Mouse (Mus musculus): ENCODE results near the gene Abcg1. TPM values are rescaled to one million over a fixed set of nuclear protein-coding genes. Genes with fewer than 3 reads are reported as not detected.
A peak's percentile ranks its signal among the peaks of the same experiment; 100 is the strongest.

Abcg1 gene
- 11.7 and 21.9 TPM in 2 replicates for total RNA-seq (2021)
- long read RNA-seq, experiment 1, full-length matches to known transcripts, result 2 of 4 reads
- long read RNA-seq, experiment 1, partial matches to known transcripts, result 1 of 4 reads
- long read RNA-seq, experiment 1, other reads (novel, unspliced or antisense), result 1 of 4 reads
- long read RNA-seq, experiment 2, full-length matches to known transcripts, result 1 of 4 reads
- long read RNA-seq, experiment 2, partial matches to known transcripts, result 1 of 4 reads
- long read RNA-seq, experiment 2, other reads (novel, unspliced or antisense), result 2 of 4 reads

DNA sequence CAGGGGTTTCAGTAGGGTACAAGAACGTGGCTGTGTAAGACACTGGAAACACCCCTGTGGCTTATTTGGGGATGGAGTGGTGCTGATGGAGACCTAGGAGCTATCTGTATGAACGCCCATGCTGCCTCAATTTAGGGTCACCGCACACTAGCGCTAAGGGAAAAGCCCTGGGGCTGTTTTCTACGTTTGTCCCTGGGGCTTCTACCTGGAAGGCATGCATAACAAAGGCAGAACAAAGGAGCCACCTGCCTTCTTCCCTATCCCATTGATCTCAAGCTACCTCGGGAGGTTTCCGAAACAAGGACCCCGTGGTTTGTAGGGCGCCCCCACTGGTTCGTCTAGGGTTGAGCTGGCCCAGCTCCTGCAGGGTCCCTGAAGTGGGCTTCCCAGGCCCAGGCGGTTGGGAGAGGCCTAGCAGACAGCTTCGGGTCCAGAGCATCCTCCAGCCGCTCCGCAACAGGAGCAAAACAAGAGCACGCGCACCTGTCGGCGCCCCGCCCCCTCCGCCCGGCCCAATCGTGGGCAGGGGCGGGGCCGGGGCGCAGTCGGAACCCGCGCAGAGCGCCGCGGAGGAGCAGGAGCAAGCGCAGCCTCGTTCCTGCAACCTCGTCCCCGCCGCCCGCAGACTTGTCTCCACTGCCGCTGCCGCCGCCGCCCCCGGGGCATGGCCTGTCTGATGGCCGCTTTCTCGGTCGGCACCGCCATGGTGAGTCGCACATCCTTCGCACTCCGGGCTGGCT is at the start of gene Abcg1:
TSS of gene Abcg1 (plus strand) at position 525 of the 740 bp plus-strand sequence.
- DNase-seq, result peak; percentile 69

DNA sequence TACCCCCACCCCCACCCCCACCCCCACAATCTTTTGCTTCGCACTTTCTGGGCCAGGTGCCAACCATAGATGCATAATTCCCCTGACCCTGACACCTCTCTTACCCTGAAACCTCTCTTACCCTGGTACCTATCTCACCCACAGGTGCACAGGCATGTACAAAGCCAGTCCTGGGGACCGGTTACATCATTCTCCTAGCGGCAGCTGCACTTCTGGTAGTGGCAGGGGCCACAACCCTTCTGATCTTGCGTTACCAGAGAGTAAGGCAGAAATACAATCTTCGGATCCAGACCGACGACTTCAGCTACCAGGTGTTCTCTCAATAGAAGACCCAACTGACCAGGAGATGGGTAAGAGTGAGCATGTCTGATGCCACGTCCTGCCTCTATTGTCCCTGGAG is 49.1 kb upstream of the Abcg1 start:
- no peak for DNase-seq

DNA sequence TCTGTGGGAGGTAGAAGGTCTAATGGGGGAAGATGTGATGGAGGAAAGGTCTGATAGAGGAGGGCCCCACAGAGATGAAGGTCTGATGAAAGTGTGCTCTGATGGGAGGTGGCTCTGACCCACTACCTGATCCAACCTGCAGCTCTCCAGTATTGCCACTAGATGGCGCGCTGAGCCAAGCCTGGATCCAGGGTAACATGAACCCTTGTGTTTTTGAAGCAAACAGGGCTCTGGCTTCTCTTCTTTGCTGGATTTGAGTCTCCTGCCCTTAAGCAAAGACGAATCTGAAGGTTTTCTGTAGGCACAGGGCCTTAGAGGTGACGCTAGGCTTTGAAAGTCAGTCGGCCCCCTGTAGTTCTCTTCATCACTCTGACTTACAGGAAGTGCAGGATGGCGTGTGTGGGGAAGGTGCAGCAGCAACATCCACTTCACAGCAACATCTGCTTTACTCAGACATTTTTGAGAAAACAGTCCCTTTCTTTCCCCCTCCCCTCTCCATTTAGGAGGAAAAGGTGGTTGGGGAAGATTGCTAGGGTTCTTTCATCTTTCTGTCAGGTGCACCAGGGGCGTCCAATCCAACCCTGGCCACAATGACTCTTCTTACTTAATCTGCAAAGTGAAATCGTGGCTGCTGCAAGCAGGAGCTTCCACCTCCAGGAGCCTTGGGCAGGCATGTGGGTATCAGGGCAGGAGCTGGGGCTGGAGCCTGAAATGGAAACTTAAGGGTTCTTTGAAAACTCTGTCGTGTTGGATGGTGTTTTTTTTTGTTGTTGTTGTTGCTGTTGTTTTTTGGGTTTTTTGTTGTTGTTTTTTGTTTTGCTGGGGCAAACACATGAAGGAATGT is 45.7 kb upstream of the Abcg1 start:
- DNase-seq, result peak; percentile 76

DNA sequence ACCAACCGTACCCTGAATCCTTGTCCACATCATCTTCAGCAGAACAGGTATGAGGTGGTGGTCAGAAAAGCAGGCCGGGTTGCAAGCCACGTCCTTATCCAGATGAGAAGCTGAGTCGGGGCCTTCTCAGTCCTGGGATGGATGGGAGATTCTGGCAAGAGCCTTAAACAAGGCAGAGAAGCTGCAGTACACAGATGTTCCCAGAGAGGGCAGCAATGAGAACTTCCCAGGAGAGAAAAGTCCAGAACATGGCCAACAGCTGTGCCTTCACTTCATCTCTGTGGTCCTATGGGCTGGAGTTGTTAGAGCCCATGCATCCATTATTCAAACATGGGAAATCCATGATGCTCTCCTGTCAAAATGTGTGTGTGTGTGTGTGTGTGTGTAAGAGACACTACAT is 39.2 kb upstream of the Abcg1 start:
- DNase-seq, result peak; percentile 63

DNA sequence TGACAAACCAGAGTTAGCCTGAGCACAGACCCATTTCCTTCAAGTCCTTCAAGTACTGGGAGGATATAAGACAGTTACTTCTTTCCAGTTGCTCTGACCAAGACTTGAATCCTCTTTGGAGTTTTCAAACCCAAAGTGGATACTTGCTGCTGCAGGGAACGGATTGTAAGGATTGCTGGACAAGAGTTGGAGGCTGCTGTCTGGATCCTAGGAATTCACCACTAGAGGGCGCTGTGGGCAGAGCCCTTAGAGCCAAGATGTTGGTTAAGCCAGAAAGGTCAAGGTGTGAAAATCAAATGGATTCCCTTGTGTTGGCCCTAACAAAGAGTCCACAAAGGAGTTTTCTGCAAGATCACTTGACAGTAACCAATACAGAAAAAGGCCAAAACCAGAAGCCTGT is 38.0 kb upstream of the Abcg1 start:
- peak; percentile 82 for DNase-seq

DNA sequence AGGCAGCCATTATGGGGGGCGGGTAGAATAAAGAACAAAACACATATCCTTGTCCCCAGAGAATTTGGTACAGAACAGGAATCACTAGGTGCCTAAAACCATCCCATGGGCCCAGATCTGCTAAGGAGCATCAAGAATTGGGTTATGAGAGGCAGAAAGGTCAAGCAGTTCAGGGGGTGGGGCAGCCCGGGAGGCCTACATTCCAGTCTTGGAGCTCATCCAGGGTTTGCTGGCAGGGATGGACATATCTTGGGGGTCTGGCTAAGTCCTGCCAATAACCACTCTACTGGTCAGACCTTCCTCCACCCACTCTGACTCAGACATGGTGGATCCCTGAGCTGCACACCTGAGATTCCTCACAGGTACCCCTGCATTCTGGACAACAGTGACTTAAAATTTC is 37.4 kb upstream of the Abcg1 start:
- peak; percentile 29 for DNase-seq

DNA sequence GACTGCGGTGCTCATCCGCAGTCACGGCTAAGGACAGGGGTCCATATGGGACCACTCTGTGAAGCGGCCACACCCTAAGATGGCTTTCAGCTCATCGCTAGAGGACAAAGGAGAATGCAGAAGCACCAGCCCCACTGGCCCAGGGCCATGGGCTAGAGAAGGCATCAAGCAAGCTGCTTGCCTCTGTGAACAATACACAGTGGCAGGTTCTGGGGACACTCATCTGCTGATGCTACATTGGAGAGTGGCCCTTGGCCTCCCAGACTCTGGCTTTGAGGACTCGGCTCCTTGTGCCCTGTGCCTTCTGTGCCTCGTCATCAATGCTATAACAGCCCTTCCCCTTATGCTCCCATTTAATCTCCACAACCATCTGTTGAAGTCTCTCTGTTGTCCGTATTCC is 36.2 kb upstream of the Abcg1 start:
- no peak for DNase-seq

DNA sequence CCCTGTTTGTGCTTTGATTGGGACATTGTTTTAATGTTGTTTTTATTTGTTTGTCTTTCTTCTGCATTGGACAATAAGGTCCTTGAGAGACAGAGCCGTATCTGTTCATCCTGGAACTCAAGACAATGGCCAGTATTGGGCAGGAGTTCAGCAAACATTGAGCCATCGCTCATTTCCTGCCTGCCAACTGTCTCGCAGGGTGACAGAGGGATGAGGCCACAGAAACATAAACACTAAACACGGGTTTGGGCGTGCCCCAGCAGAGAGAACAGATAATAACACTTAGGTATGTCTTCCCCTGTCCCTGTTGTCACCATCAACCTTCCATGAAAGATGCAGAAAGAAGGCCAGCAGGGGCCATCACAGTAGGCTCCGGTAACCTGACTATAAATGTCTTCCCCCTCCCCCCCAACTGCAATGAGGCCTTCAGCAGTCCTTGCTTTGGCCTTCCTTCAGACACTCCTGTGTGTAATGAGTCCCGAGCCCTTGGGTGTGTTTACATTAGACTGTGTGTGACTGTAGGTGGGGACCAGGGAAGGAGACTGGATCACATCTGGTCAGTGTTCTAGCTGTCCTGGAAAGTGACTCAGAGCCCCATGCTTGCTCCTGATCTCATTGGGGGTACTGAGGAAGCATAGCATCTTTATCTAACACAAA is 33.2 kb upstream of the Abcg1 start:
- peak; percentile 29 for DNase-seq

DNA sequence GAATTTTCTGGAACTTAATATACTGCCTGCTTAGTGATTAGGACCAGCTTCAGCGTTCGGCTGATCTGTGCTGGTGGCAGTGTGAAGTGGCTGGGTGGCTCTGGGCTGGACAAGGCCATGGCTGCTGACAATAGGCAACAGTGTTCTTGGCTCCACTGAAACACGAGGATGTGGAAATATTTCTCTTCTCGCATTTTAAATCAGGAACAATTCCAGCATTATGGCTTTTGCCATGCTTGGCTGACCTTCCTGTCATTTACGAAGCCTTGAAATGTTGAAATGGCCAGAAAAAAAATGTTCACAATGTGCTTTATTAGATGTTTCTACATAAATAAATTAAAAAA is 32.7 kb upstream of the Abcg1 start:
- peak; percentile 61 for DNase-seq

DNA sequence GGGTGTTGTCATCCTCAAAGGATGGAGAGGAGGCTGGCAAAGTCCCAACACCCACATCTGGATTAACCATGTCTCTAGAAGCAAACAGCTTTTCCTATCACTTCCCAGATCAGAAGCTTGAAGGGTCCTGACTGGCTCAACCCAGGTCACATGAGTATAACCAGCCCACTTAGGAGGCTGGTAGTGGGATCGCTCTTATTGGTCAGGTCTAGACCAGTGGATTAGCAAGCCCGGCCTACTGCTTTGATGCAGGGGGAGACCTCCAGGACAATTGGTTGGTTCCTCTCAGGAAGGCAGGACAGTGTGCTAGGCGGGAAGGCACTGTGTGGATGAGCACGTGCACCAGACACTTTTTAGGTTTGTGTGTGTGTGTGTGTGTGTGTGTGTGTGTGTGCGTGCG is 30.5 kb upstream of the Abcg1 start:
- no peak for DNase-seq

DNA sequence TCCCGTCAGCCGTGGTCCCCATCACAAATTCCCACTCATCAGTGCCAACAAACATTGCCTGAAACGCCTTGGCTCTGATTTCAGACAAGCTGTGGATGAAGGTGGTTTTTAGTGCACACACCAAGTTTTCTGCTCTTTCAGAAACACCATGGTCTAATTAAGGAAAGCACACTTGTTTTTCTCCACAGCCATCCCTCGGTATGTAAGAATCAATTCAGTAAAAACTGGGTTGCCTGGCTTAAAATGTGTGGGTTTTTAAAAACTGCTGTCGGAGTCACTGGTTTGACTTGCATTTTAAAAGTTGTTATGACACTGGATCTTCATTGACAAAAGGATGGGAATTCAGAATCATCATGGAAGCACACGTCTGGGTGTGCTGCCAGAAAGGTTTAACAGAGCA is 29.8 kb upstream of the Abcg1 start:
- no peak for DNase-seq

DNA sequence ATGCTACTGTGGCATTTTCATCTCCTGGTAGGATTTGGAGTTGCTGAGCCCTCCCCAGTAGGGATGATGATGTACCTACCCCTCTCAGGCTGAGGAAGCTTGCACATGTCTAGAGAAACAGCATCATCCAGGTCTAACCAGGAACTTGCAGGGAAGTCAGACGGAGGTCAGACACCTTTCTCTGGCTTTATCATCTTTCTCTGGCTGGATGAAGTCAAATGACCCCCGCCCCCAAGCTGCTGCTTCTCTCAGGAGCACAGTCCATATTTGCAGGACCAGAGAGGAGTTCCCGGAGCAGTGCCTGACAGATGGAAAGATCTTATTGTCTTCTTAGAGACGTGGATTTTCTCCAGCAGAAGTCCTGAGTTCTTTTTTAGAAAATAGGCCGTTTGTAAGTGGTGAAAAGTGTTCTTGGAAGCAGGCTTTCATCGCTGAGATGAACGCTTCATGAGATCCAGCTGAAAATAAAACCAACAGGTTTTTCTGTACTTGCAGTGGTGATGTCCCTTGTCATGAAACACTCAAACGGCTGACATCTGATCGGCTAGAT is 28.6 kb upstream of the Abcg1 start:
- no peak for DNase-seq

DNA sequence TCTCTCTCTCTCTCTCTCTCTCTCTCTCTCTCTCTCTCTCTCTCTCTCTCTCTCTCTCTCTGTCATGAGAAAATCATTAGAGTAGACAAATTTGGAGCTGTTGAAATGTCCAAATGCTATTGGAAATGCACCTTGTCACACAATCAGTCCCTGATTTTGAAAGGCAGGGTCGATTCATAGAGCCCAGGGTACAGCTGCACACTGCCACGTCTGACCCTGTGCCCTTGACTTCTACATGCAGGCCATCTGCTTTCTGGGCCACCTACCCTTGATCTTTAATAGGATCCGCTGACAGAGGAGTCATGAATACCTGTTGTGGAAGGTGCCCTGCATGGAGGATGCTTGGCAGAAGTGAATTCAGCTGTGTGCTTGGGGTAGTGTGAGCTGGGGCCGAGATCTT is 28.1 kb upstream of the Abcg1 start:
- no peak for DNase-seq

DNA sequence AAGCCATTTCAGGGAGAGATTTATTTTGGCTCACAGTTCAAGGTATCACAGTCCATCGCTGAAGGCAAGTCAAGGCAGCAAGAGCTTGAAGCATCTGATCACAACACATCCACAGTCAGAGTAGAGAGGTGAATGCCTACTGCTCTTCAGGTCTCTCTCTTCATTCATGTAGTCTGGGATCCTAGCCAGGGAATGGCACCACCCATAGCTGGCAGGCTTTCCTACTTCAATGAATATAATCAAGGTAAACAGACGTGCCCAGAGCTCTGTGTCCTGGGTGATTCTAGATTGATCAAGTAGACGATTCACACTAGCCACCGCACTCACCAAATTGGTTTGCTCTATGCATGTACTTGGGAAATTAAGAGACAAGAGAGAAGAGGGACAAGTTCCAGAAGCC is 25.1 kb upstream of the Abcg1 start:
- DNase-seq, result no peak

DNA sequence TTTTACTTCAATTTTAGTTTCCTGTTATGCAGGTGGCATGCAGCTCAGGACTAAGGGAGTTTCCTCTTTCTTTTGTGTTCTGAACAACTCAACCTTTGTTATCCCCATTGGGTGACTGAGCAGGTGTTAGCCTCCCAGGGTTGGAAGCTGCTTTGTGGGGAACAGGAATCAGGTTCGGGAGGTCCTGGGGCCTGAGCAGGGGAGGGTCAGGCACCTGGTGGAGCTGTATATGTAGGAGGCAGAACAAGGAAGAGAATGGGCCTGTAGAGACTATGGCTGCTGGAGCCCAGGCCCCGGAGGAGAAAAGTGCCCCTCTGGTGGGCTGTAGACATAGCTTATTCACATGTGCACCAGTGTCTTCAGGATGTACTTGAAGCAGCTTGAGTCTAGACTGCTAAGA is 24.2 kb upstream of the Abcg1 start:
- no peak for DNase-seq

DNA sequence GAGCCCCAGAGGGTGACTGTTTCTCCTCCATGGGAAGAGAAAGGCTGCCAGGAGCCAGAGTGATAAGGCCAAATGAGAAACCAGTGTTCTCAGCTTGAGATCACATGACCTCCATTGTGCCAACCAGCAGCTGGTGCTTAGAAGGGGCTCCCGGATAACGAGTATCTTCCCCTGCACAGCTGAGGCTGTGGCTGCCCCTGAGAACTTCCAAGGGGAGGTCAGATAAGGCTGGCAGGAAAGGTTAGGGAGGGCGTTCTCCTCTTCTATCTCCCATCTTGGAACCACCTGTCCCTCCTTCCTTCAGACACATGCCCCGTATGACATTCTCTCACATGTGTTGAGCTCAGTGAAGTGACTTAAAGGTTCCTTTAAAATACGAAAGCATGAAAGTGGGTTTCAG is 23.3 kb upstream of the Abcg1 start:
- no peak for DNase-seq

DNA sequence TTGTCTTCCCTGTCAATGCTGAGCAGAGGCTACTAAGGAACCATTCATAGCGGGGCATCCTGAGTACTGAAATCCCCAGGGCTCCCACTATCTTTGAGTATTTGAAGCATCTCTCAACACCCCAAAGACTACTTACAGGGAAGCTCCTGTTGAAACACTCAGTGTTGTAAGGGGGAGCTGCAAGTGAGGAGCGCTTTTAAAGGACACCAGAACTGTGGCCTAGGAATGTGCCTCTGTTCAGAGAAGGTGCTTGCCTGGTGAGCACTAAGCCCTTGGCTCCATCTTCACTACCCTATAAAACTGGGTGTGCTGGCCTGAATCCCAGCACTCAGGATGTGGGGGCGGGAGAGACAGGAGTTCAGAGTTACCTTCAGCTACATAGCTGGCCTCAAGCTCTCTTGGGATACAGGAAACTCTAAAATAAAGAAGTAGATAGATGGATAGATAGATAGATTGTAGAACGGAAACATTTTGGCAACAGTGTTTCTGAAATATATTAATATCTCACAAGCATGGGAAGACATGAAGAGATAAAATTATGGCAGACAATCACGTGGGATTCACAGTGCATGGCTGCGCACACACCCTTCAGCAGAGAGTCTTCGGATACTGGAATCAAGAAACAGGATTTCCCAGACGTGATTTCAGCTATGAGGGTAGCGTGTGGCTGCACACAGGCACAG is 22.7 kb upstream of the Abcg1 start:
- no peak for DNase-seq

DNA sequence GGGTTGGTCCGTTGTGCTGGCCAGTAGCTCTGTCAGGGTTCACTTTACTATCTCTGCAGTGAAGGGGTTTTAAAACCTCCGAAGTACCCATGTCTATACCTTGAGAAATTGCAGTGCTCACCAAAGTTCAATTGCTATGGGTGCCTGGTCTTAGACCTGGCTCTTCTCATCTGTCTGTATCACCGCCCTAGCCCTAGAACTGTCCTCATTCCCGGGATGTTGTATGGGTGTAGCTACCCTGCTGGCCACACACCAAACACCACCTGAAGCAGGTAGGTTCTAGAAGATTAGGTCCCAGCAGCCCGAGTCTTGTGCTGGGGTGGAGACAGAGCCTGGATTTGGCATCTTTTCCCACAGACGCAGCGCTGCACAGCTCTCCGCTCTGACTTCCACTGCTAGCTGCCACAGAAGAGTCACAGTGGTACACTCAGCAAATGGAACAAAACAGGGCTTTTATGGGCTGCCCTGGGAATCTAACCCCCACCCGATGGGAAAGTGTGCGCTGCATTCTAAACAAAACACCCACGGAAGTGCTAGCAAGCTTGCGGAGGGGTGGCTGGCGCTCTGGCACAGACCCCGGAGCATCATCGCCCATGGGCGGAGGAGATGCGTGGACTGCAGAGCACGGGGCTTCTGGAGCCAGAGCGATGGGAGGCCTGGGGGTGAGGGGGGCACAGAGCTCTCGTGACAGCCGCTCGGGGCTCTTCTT is 21.2 kb upstream of the Abcg1 start:
- no peak for DNase-seq

DNA sequence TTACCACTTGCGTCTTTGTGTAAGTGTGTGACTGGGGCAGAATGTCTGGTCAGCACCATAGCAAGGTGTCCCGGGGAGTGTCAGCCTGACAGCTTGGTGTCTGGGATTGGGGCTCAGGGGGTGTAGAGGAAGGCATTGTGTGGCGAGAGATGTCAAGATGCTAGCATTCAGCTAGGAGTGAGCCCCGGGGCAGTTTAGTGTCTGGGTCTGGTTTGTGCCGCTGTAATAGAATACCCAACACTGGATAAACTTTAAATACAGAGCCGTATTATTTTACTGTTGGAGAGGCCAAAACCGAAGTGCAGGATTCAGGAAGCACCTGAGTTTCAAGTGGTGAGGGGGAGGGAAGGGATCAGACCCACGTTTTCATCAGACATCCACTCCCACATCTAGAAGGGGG is 20.1 kb upstream of the Abcg1 start:
- no peak for DNase-seq

DNA sequence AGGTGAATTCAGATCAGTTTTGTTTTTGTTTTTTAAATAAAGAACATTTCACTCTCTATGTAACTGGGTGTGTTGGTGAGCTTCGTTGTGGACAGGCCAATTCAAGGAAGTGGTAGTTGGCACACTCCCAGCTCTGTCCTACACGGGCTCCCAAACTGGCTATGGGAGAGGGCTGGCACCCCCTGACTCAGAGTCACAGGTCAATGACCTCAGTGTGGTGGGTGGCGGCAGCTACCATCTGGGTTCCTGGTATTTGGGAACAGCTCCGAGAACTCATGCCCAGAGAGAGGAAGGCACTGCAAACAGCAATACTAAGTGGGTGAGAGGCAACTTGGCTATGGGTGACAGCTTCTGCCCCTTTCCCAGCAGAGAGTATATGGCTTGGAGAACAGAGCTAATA is 19.1 kb upstream of the Abcg1 start:
- peak; percentile 64 for DNase-seq

DNA sequence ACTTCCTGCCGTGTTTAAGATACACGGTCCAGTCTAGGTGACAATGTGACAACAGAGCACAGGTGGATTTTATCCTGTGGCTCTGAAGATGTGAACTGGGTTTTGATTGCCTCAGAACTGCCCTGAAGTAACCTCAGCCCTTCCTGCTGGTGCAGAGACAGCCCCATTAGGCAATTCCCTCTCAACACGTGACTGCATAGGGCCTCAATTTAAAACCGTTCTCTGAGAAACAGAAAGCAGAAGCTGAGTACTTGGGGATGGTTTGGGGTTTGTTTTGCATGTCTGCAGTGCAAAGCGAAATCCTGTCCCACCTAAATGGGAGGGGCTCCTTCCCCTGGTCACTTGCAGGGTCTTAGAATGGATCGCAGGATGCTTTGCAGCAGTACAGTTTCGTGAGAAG is 17.8 kb upstream of the Abcg1 start:
- DNase-seq, result peak; percentile 53
